Mouse (Mus musculus) hindbrain, embryonic 16.5 days (tissue): ENCODE measurements around the gene Slc27a1. TPM values are rescaled to one million over a fixed set of nuclear protein-coding genes. Genes with fewer than 3 reads are reported as not detected.

ENCODE experiments used
- ATAC-seq: fragments of 200-750 bp; cut with Nextera tagmentation; 2 replicates; pipeline ENCODE4 v1.8.0; 2017; ENCODE audit warnings: moderate TSS enrichment, moderate library complexity
- H3K27ac ChIP-seq: fragments of 300-500 bp; sonication (generic); 2 replicates; pipeline ENCODE4 v1.5.1; 2014; ENCODE audit warnings: low read depth, mild to moderate bottlenecking, control low read depth, low read length, moderate library complexity
- H3K27me3 ChIP-seq: fragments of 300-500 bp; sonication (generic); replicated peaks from 2 replicates; pipeline ENCODE4 v1.6.1; 2014; ENCODE audit warnings: low read length; ENCODE audit not compliant: control insufficient read depth, insufficient read depth
- H3K36me3 ChIP-seq: fragments of 300-500 bp; sonication (generic); 2 replicates; pipeline ENCODE4 v1.6.1; 2014; ENCODE audit warnings: mild to moderate bottlenecking, low read length, moderate library complexity, mixed read lengths; ENCODE audit not compliant: control insufficient read depth, insufficient read depth
- H3K4me1 ChIP-seq: fragments of 300-500 bp; sonication (generic); 2 replicates; pipeline ENCODE4 v1.6.1; 2014; ENCODE audit warnings: low read depth, low read length; ENCODE audit not compliant: control insufficient read depth, insufficient read depth
- H3K4me2 ChIP-seq: fragments of 300-500 bp; sonication (generic); 2 replicates; pipeline ENCODE4 v1.6.1; 2014; ENCODE audit warnings: mild to moderate bottlenecking, low read length, control low read depth, moderate library complexity
- H3K4me3 ChIP-seq: fragments of 300-500 bp; sonication (generic); 2 replicates; pipeline ENCODE4 v1.5.1; 2014; ENCODE audit warnings: mild to moderate bottlenecking, low read length, control low read depth, moderate library complexity
- H3K9ac ChIP-seq: fragments of 300-500 bp; sonication (generic); 2 replicates; pipeline ENCODE4 v1.6.1; 2014; ENCODE audit warnings: low read depth, mild to moderate bottlenecking, control low read depth, low read length, moderate library complexity
- H3K9me3 ChIP-seq: fragments of 300-500 bp; sonication (generic); 2 replicates; pipeline ENCODE4 v1.6.1; 2014; ENCODE audit warnings: mild to moderate bottlenecking, low read length, moderate library complexity; ENCODE audit not compliant: control insufficient read depth
- WGBS: fragments of 180-500 bp; shearing (Covaris S2); extraction: QIAGEN DNeasy Blood & Tissue Kit; methylation state at CpG from one replicate; pipeline ENCODE4 v1.1.7; 2014; 5-methylcytosine and 5-hydroxymethylcytosine counted together
- polyA plus RNA-seq: library from polyadenylated mRNA; unstranded; fragments of >200 nt; fragmentation: Nextera tagmentation; extraction: Ambion mirVana; gene quantifications from 2 replicates; pipeline ENCODE4 v1.2.1, GENCODE M21; 2015

Gene Slc27a1
- polyA plus RNA-seq, 1 experiment from 2014 or later = 107 TPM

GRCm38 (mm10) chr8:71534263-71534810 is 34.3 kb upstream of the Slc27a1 start:
- no peak for ATAC-seq
- peaks cover 13% of the 10 kb centered on the region for H3K27me3 ChIP-seq
- H3K27ac ChIP-seq = no peak overlapping the region
- WGBS = 45% methylated on average over 3 of the region's 3 CpGs
- no peaks in the 10 kb centered on the region for H3K36me3 ChIP-seq
- no peak overlapping the region for H3K4me2 ChIP-seq
- H3K4me3 ChIP-seq = no peak overlapping the region
- no peak overlapping the region for H3K9ac ChIP-seq
- no peaks in the 10 kb centered on the region for H3K9me3 ChIP-seq
- peaks cover 2% of the 10 kb centered on the region; the same call in 1 of the 2 replicates for H3K4me1 ChIP-seq

- ATAC-seq = no peak
- Histone ChIP-seq H3K9me3 (no peaks in the 10 kb centered on the region), H3K4me3 (no peak overlapping the region), H3K9ac (no peak overlapping the region), H3K27me3 (peaks cover 13% of the 10 kb centered on the region), H3K27ac (no peak overlapping the region), H3K36me3 (no peaks in the 10 kb centered on the region), H3K4me1 (peaks cover 2% of the 10 kb centered on the region; the same call in 1 of the 2 replicates), H3K4me2 (no peak overlapping the region)
- 72% methylated on average over 5 of the region's 5 CpGs for WGBS
Measured at GRCm38 (mm10) chr8:71535663-71536062, 33.0 kb upstream of the Slc27a1 start.

- no peaks in the 10 kb centered on the region for H3K9me3 ChIP-seq
- 5% methylated on average over 37 of the region's 37 CpGs for WGBS
- H3K27ac ChIP-seq = no peak within 1 kb of the TSS
- peaks cover 13% of the 10 kb centered on the region for H3K27me3 ChIP-seq
- H3K4me2 ChIP-seq = peak within 1 kb of the TSS; percentile 59
- H3K9ac ChIP-seq = peak within 1 kb of the TSS; percentile 36; the same call in 1 of the 2 replicates
- peaks cover 2% of the 10 kb centered on the region; the same call in 1 of the 2 replicates for H3K4me1 ChIP-seq
- H3K4me3 ChIP-seq = peak within 1 kb of the TSS; percentile 36
- no peaks in the 10 kb centered on the region for H3K36me3 ChIP-seq
- peak; percentile 48; the same call in 1 of the 2 replicates for ATAC-seq
Measured at GRCm38 (mm10) chr8:71537028-71537867, 31.4 kb upstream of the Slc27a1 start, which contains the start of gene Bst2. Bst2 (minus strand) TSS chr8:71537456.

GRCm38 (mm10) chr8:71542632-71543343 is 25.9 kb upstream of the Slc27a1 start, which contains the start of gene Mvb12a:
Mvb12a (plus strand) TSS chr8:71542922.
- H3K9ac ChIP-seq = peak within 1 kb of the TSS; percentile 89
- WGBS = under 1% methylated on average over 37 of the region's 55 CpGs
- H3K9me3 ChIP-seq = no peaks in the 10 kb centered on the region
- ATAC-seq = peak; percentile 97
- H3K4me2 ChIP-seq = peak within 1 kb of the TSS; percentile 65
- peaks cover 10% of the 10 kb centered on the region for H3K4me1 ChIP-seq
- peaks cover 1% of the 10 kb centered on the region for H3K27me3 ChIP-seq
- H3K27ac ChIP-seq = peak within 1 kb of the TSS; percentile 77; the same call in 1 of the 2 replicates
- H3K4me3 ChIP-seq = peak within 1 kb of the TSS; percentile 97
- H3K36me3 ChIP-seq = peaks cover 18% of the 10 kb centered on the region

GRCm38 (mm10) chr8:71543755-71544154 is 24.9 kb upstream of the Slc27a1 start:
- 87% methylated on average over 9 of the region's 9 CpGs for WGBS
- no peak overlapping the region for H3K9ac ChIP-seq
- peak overlapping the region; percentile 97 for H3K4me3 ChIP-seq
- H3K27ac ChIP-seq = no peak overlapping the region
- H3K36me3 ChIP-seq = peaks cover 18% of the 10 kb centered on the region
- H3K4me2 ChIP-seq = peak overlapping the region; percentile 65
- peaks cover 10% of the 10 kb centered on the region for H3K4me1 ChIP-seq
- H3K27me3 ChIP-seq = no peaks in the 10 kb centered on the region; the same call in 1 of the 2 replicates
- H3K9me3 ChIP-seq = no peaks in the 10 kb centered on the region
- no peak for ATAC-seq

- Histone ChIP-seq H3K9me3 (no peaks in the 10 kb centered on the region), H3K4me3 (no peak overlapping the region), H3K27ac (no peak overlapping the region), H3K27me3 (no peaks in the 10 kb centered on the region; the same call in 1 of the 2 replicates), H3K4me1 (peaks cover 10% of the 10 kb centered on the region), H3K36me3 (peaks cover 18% of the 10 kb centered on the region), H3K4me2 (no peak overlapping the region), H3K9ac (no peak overlapping the region)
- ATAC-seq = no peak
- WGBS = 90% methylated on average over 11 of the region's 11 CpGs
Measured at GRCm38 (mm10) chr8:71545053-71545452, 23.6 kb upstream of the Slc27a1 start.

GRCm38 (mm10) chr8:71547590-71547989 is 21.1 kb upstream of the Slc27a1 start:
- Histone ChIP-seq H3K36me3 (peaks cover 18% of the 10 kb centered on the region), H3K9me3 (no peaks in the 10 kb centered on the region), H3K27me3 (no peaks in the 10 kb centered on the region), H3K9ac (no peak overlapping the region), H3K4me2 (no peak overlapping the region), H3K27ac (no peak overlapping the region), H3K4me1 (peaks cover 10% of the 10 kb centered on the region), H3K4me3 (no peak overlapping the region)
- no peak for ATAC-seq
- 82% methylated on average over 7 of the region's 7 CpGs for WGBS

GRCm38 (mm10) chr8:71550754-71551153 is 17.9 kb upstream of the Slc27a1 start:
- H3K9ac ChIP-seq = no peak overlapping the region
- H3K4me1 ChIP-seq = no peaks in the 10 kb centered on the region
- no peak overlapping the region for H3K27ac ChIP-seq
- H3K27me3 ChIP-seq = peaks cover 2% of the 10 kb centered on the region
- 69% methylated on average over 7 of the region's 7 CpGs for WGBS
- no peak for ATAC-seq
- H3K4me3 ChIP-seq = no peak overlapping the region
- peaks cover 11% of the 10 kb centered on the region for H3K36me3 ChIP-seq
- H3K4me2 ChIP-seq = no peak overlapping the region
- no peaks in the 10 kb centered on the region for H3K9me3 ChIP-seq

- no peaks in the 10 kb centered on the region for H3K4me1 ChIP-seq
- peaks cover 22% of the 10 kb centered on the region for H3K27me3 ChIP-seq
- no peak overlapping the region for H3K4me3 ChIP-seq
- no peaks in the 10 kb centered on the region for H3K9me3 ChIP-seq
- no peak overlapping the region for H3K4me2 ChIP-seq
- ATAC-seq = no peak
- H3K9ac ChIP-seq = no peak overlapping the region
- 76% methylated on average over 6 of the region's 6 CpGs for WGBS
- H3K27ac ChIP-seq = no peak overlapping the region
- H3K36me3 ChIP-seq = no peaks in the 10 kb centered on the region
Measured at GRCm38 (mm10) chr8:71552770-71553169, 15.9 kb upstream of the Slc27a1 start.
